Mouse (Mus musculus): ENCODE results near the gene Kcna3. TPM values are rescaled to one million over a fixed set of nuclear protein-coding genes. Genes with fewer than 3 reads are reported as not detected.

The Kcna3 gene
- total and polyA plus RNA-seq, 2 experiments from 2014 or later = 0.19 TPM; not detected in 1

DNA sequence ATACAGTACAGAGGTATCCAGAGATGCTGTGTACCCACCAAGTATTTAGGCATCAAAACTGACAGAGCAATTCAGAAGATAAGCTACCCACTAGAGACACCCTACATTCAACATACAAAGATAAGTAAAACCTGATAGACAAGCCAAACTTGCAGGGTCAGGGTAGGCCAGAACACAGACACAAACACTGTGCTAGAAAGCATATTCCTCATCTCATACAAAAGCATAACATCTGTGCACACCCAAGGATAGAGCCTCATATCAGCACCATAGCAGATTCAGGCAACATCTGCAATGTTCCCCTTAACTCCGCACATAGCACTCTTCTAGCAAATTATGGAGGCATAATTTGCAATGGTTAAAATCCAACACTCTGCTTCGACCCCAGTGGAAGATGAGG lies 41.1 kb downstream of the Kcna3 start:
- DNase-seq (ENCODE audit: low spot score) (no peak), ATAC-seq (ENCODE audit: insufficient read depth, low read depth) (no peak)
- H3K9me3 ChIP-seq (replicated peaks; ENCODE audit: control insufficient read depth, low read length) = no peaks in the 10 kb centered on the region
- no peak overlapping the region for H3K4me3 ChIP-seq (ENCODE audit: low read depth, low read length)
- no peak overlapping the region for H3K9ac ChIP-seq (replicated peaks; ENCODE audit: low read depth, low read length)
- no peak for TF ChIP-seq EP300 (IDR thresholded peaks at IDR 0.05; ENCODE audit: low read depth)
- no peak overlapping the region for H3K27ac ChIP-seq (ENCODE audit: low read depth)
- 73% methylated on average over 2 of the region's 2 CpGs for WGBS
- H3K27me3 ChIP-seq (ENCODE audit: control insufficient read depth, insufficient read depth, low read length) = no peaks in the 10 kb centered on the region
- no peaks in the 10 kb centered on the region for H3K36me3 ChIP-seq (replicated peaks; ENCODE audit: control insufficient read depth, insufficient read depth, low read length)
- H3K4me2 ChIP-seq (ENCODE audit: low read depth, low read length) = no peak overlapping the region
- no peaks in the 10 kb centered on the region for H3K4me1 ChIP-seq (ENCODE audit: control insufficient read depth, insufficient read depth)

DNA sequence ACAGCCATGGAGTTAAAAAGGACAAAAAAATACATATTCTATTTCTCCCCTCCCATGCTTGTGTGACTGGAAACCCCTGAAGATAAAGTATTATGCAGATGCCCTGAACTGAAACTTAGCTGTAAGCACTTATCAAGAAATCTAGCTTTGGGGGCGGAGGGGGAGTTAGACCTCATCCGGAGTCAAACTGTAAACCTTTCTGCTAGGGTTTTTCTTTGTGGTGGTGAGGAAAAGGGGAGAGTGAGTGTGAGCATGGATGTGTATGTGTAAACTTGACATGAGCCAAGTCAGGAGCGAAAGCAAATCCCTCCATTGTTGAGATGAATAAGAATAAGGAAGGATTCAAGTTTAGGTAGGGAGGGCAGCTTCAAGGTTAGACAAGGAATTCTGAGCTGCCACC lies 44.8 kb downstream of the Kcna3 start:
- H3K4me3 ChIP-seq (ENCODE audit: low read depth, low read length) = no peak overlapping the region
- H3K4me1 ChIP-seq (ENCODE audit: control insufficient read depth, insufficient read depth) = no peaks in the 10 kb centered on the region
- DNase-seq (ENCODE audit: low spot score) (no peak), ATAC-seq (ENCODE audit: insufficient read depth, low read depth) (no peak)
- TF ChIP-seq CTCF (IDR thresholded peaks at IDR 0.05; ENCODE audit: low read depth) (no peak), EP300 (IDR thresholded peaks at IDR 0.05; ENCODE audit: low read depth) (no peak)
- no peaks in the 10 kb centered on the region for H3K9me3 ChIP-seq (replicated peaks; ENCODE audit: control insufficient read depth, low read length)
- no peak overlapping the region for H3K4me2 ChIP-seq (ENCODE audit: low read depth, low read length)
- H3K27ac ChIP-seq (ENCODE audit: low read depth) = no peak overlapping the region
- no peaks in the 10 kb centered on the region for H3K27me3 ChIP-seq (ENCODE audit: control insufficient read depth, insufficient read depth, low read length)
- WGBS = 73% methylated on average over 3 of the region's 3 CpGs
- H3K9ac ChIP-seq (replicated peaks; ENCODE audit: low read depth, low read length) = no peak overlapping the region
- H3K36me3 ChIP-seq (replicated peaks; ENCODE audit: control insufficient read depth, insufficient read depth, low read length) = no peaks in the 10 kb centered on the region

DNA sequence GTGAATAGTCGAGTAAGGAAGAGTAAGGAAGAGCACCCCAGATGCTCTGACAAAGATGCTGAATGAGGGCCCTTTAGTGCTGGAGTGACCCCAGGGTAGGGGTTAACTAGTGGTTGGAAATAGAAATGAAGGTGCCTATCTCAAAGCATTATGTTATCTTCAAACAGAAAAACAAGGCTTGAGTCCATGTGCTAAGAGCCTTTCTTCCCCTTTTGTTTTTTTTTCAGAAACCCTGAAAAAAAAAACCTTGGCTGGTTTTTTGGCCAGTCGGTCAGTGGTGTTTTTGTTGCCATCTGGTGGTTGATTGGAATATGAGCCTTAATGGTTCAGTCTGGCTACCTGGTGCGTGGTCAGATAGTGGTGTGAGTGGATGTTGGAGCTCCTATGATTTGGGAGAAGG lies 45.3 kb downstream of the Kcna3 start:
- ATAC-seq (ENCODE audit: insufficient read depth, low read depth) (no peak), DNase-seq (ENCODE audit: low spot score) (peak; percentile 39)
- Histone ChIP-seq H3K4me1 (ENCODE audit: control insufficient read depth, insufficient read depth) (no peaks in the 10 kb centered on the region), H3K36me3 (replicated peaks; ENCODE audit: control insufficient read depth, insufficient read depth, low read length) (no peaks in the 10 kb centered on the region), H3K27ac (ENCODE audit: low read depth) (no peak overlapping the region), H3K9me3 (replicated peaks; ENCODE audit: control insufficient read depth, low read length) (no peaks in the 10 kb centered on the region), H3K4me3 (ENCODE audit: low read depth, low read length) (no peak overlapping the region), H3K9ac (replicated peaks; ENCODE audit: low read depth, low read length) (no peak overlapping the region), H3K4me2 (ENCODE audit: low read depth, low read length) (no peak overlapping the region), H3K27me3 (ENCODE audit: control insufficient read depth, insufficient read depth, low read length) (no peaks in the 10 kb centered on the region)
- TF ChIP-seq EP300 (IDR thresholded peaks at IDR 0.05; ENCODE audit: low read depth) (no peak), CTCF (IDR thresholded peaks at IDR 0.05; ENCODE audit: low read depth) (peak; percentile 52)
- 25% methylated on average over 3 of the region's 3 CpGs for WGBS

DNA sequence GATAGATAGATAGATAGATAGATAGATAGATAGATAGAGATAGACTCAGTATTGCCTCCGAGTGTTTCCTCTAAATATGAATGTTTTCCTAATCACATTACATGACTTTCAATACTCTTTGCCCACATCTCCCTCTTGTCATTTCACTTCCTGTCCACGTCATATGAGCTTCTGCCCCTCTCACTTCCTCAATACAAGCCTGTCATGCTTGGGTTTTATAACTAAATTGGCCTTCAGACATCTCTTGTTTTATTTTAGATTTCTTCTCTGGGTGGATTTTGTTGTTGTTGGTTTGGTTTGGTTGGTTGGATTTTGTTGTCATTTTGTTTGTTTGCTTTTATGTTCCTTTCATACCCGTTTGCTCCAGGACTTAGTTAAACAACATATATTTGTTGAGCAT lies 48.6 kb downstream of the Kcna3 start:
- no peak for DNase-seq (ENCODE audit: low spot score)
- no peak overlapping the region for H3K27ac ChIP-seq (ENCODE audit: low read depth)
- WGBS = 74% methylated on average over 3 of the region's 3 CpGs

DNA sequence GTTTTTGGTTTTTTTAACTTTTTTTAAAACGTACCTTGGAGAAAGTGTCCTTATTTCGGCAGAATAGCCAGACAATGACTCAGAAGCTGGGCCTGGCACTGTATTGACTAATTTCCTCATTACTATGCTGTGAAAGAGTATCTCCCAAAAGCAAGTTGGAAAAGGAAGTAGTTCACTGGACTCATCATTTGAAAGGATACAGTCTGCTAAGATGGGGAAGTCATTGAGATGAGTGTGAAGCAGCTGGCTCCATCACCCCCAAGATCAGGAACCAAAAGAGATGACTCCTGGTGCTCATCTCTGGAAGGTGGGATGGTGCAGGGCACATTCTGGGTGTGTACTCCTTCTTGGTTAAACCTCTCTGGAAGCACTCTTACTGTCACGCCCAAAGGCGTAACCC lies 51.4 kb downstream of the Kcna3 start:
- 73% methylated on average over 4 of the region's 4 CpGs for WGBS
- no peak overlapping the region for H3K27ac ChIP-seq (ENCODE audit: low read depth)
- H3K4me3 ChIP-seq (ENCODE audit: low read depth, low read length) = no peak overlapping the region
- no peak for TF ChIP-seq CTCF (IDR thresholded peaks at IDR 0.05; ENCODE audit: low read depth)
- TF ChIP-seq EP300 (IDR thresholded peaks at IDR 0.05; ENCODE audit: low read depth) = no peak
- no peaks in the 10 kb centered on the region for H3K9me3 ChIP-seq (replicated peaks; ENCODE audit: control insufficient read depth, low read length)
- no peak for DNase-seq (ENCODE audit: low spot score)
- H3K4me1 ChIP-seq (ENCODE audit: control insufficient read depth, insufficient read depth) = no peaks in the 10 kb centered on the region
- no peak overlapping the region for H3K9ac ChIP-seq (replicated peaks; ENCODE audit: low read depth, low read length)
- no peaks in the 10 kb centered on the region for H3K27me3 ChIP-seq (ENCODE audit: control insufficient read depth, insufficient read depth, low read length)
- no peak overlapping the region for H3K4me2 ChIP-seq (ENCODE audit: low read depth, low read length)
- no peaks in the 10 kb centered on the region for H3K36me3 ChIP-seq (replicated peaks; ENCODE audit: control insufficient read depth, insufficient read depth, low read length)
- ATAC-seq (ENCODE audit: insufficient read depth, low read depth) = no peak

More for the DNA sequence above, 48.6 kb downstream of the Kcna3 start:
- Histone ChIP-seq H3K27me3 (ENCODE audit: control insufficient read depth, insufficient read depth, low read length) (no peaks in the 10 kb centered on the region), H3K4me2 (ENCODE audit: low read depth, low read length) (no peak overlapping the region), H3K4me1 (ENCODE audit: control insufficient read depth, insufficient read depth) (no peaks in the 10 kb centered on the region), H3K4me3 (ENCODE audit: low read depth, low read length) (no peak overlapping the region), H3K9ac (replicated peaks; ENCODE audit: low read depth, low read length) (no peak overlapping the region), H3K9me3 (replicated peaks; ENCODE audit: control insufficient read depth, low read length) (no peaks in the 10 kb centered on the region), H3K36me3 (replicated peaks; ENCODE audit: control insufficient read depth, insufficient read depth, low read length) (no peaks in the 10 kb centered on the region)
- no peak for TF ChIP-seq EP300 (IDR thresholded peaks at IDR 0.05; ENCODE audit: low read depth)
- no peak for TF ChIP-seq CTCF (IDR thresholded peaks at IDR 0.05; ENCODE audit: low read depth)
- no peak for ATAC-seq (ENCODE audit: insufficient read depth, low read depth)

Other genes starting within 250 kb of the Kcna3 start
- gene Cd53, start 246.0 kb upstream of the Kcna3 start, total RNA-seq (2014; rRNA removed; ENCODE audit: low replicate concordance) = 3.5 and 3.6 TPM in 2 replicates
- gene Cd53, start 246.0 kb upstream of the Kcna3 start, polyA plus RNA-seq (2015; fragmentation: Nextera tagmentation; extraction: Ambion mirVana) = 5.0 and 5.2 TPM in 2 replicates
- gene Olfr266, start 209.9 kb upstream of the Kcna3 start, total RNA-seq (2014; rRNA removed; ENCODE audit: low replicate concordance) = not detected in 2 replicates
- gene Olfr266, start 209.9 kb upstream of the Kcna3 start, polyA plus RNA-seq (2015; fragmentation: Nextera tagmentation; extraction: Ambion mirVana) = not detected in 2 replicates
- gene Kcna2, start 65.0 kb downstream of the Kcna3 start, total RNA-seq (2014; rRNA removed; ENCODE audit: low replicate concordance) = 0.99 and 1.2 TPM in 2 replicates
- gene Kcna2, start 65.0 kb downstream of the Kcna3 start, polyA plus RNA-seq (2015; fragmentation: Nextera tagmentation; extraction: Ambion mirVana) = 0.01 and 0.07 TPM in 2 replicates
- not detected in 2 replicates for gene Kcna10, start 146.9 kb downstream of the Kcna3 start, total RNA-seq (2014; rRNA removed; ENCODE audit: low replicate concordance)
- not detected in 2 replicates for gene Kcna10, start 146.9 kb downstream of the Kcna3 start, polyA plus RNA-seq (2015; fragmentation: Nextera tagmentation; extraction: Ambion mirVana)
- 0.53 TPM in 1 of 2 replicates, not detected in the other for gene Cym, start 185.6 kb downstream of the Kcna3 start, total RNA-seq (2014; rRNA removed; ENCODE audit: low replicate concordance)
- 0.15 and 0.22 TPM in 2 replicates for gene Cym, start 185.6 kb downstream of the Kcna3 start, polyA plus RNA-seq (2015; fragmentation: Nextera tagmentation; extraction: Ambion mirVana)
- gene A630076J17Rik, start 194.4 kb downstream of the Kcna3 start, total RNA-seq (2014; rRNA removed; ENCODE audit: low replicate concordance) = 0.15 TPM in 1 of 2 replicates, not detected in the other
- gene A630076J17Rik, start 194.4 kb downstream of the Kcna3 start, polyA plus RNA-seq (2015; fragmentation: Nextera tagmentation; extraction: Ambion mirVana) = 0.11 and 0.25 TPM in 2 replicates
- gene Prok1, start 203.5 kb downstream of the Kcna3 start, total RNA-seq (2014; rRNA removed; ENCODE audit: low replicate concordance) = not detected in 2 replicates
- gene Prok1, start 203.5 kb downstream of the Kcna3 start, polyA plus RNA-seq (2015; fragmentation: Nextera tagmentation; extraction: Ambion mirVana) = not detected in 2 replicates
- 114 and 126 TPM in 2 replicates for gene Lamtor5, start 242.7 kb downstream of the Kcna3 start, total RNA-seq (2014; rRNA removed; ENCODE audit: low replicate concordance)
- gene Lamtor5, start 242.7 kb downstream of the Kcna3 start, polyA plus RNA-seq (2015; fragmentation: Nextera tagmentation; extraction: Ambion mirVana) = 187 and 193 TPM in 2 replicates

Data from heart, postnatal 0 days (tissue).